ENCODE assay signal across 30 mouse cellular contexts in genomic region chr6:37044796-37045195, GRCm38 (mm10).
"Had no signal": no experiment of that assay in that cellular context is flagged by ENCODE, and none has a peak within 500 bp of the region (broad histone marks: within the 10 kb centered on the region; RNA-seq: fewer than 3 reads in every experiment).

No protein-coding gene starts in this region.

- H3K4me2 ChIP-seq: limb, embryonic 12.5 days; limb, embryonic 13.5 days; limb, embryonic 15.5 days; liver, embryonic 11.5 days; liver, embryonic 12.5 days; liver, embryonic 13.5 days; liver, embryonic 15.5 days; lung, embryonic 14.5 days; lung, embryonic 15.5 days; midbrain, embryonic 11.5 days; midbrain, embryonic 12.5 days; midbrain, embryonic 13.5 days; midbrain, embryonic 15.5 days had no signal

- H3K27ac ChIP-seq: limb, embryonic 10.5 days; limb, embryonic 12.5 days; limb, embryonic 13.5 days; limb, embryonic 15.5 days; liver, embryonic 12.5 days; liver, embryonic 13.5 days; liver, embryonic 14.5 days; liver, embryonic 15.5 days; lung, embryonic 15.5 days; macrophage; midbrain, embryonic 10.5 days; midbrain, embryonic 12.5 days; midbrain, embryonic 13.5 days; midbrain, embryonic 15.5 days had no signal

- DNase-seq: left cerebral cortex, postnatal 4 days; liver; liver, embryonic 13.5 days; liver, postnatal 0 days; lung, adult 18-20 months; lung, adult 2 months; lung, embryonic 14.5 days; lung, postnatal 10 days; lung, postnatal 14 days; lung, postnatal 36 days; lung, postnatal 4 days; midbrain, embryonic 14.5 days had no signal

- ATAC-seq: liver, embryonic 12.5 days; liver, postnatal 0 days; lung, postnatal 0 days; midbrain, embryonic 15.5 days had no signal

- H3K9ac ChIP-seq: limb, embryonic 12.5 days; limb, embryonic 13.5 days; limb, embryonic 15.5 days; liver, embryonic 12.5 days; liver, embryonic 13.5 days; liver, embryonic 14.5 days; liver, embryonic 15.5 days; liver, postnatal 0 days; lung, embryonic 14.5 days; lung, embryonic 15.5 days; midbrain, embryonic 12.5 days; midbrain, embryonic 13.5 days; midbrain, embryonic 15.5 days had no signal

- H3K4me3 ChIP-seq: limb, embryonic 10.5 days; limb, embryonic 12.5 days; limb, embryonic 13.5 days; limb, embryonic 15.5 days; liver, embryonic 12.5 days; liver, embryonic 13.5 days; liver, embryonic 15.5 days; lung, embryonic 15.5 days; megakaryocyte, embryonic 14.5 days; midbrain, embryonic 10.5 days; midbrain, embryonic 12.5 days; midbrain, embryonic 13.5 days; midbrain, embryonic 15.5 days; myocyte had no signal

- H3K9me3 ChIP-seq: limb, embryonic 10.5 days; limb, embryonic 12.5 days; limb, embryonic 13.5 days; limb, embryonic 15.5 days; liver, embryonic 12.5 days; liver, embryonic 13.5 days; liver, embryonic 15.5 days; lung, embryonic 15.5 days; megakaryocyte, embryonic 14.5 days; midbrain, embryonic 10.5 days; midbrain, embryonic 12.5 days; midbrain, embryonic 13.5 days; midbrain, embryonic 15.5 days had no signal

- H3K27me3 ChIP-seq: limb, embryonic 12.5 days; limb, embryonic 13.5 days; limb, embryonic 15.5 days; liver, embryonic 12.5 days; liver, embryonic 13.5 days; liver, embryonic 15.5 days; lung, embryonic 15.5 days; midbrain, embryonic 12.5 days; midbrain, embryonic 13.5 days; midbrain, embryonic 15.5 days had no signal

- H3K36me3 ChIP-seq: limb, embryonic 10.5 days; limb, embryonic 12.5 days; limb, embryonic 13.5 days; limb, embryonic 15.5 days; liver, embryonic 12.5 days; liver, embryonic 13.5 days; liver, embryonic 15.5 days; lung, embryonic 15.5 days; midbrain, embryonic 10.5 days; midbrain, embryonic 12.5 days; midbrain, embryonic 13.5 days; midbrain, embryonic 15.5 days had no signal

- H3K4me1 ChIP-seq: limb, embryonic 10.5 days; limb, embryonic 12.5 days; limb, embryonic 15.5 days; liver, embryonic 12.5 days; liver, embryonic 13.5 days; liver, embryonic 15.5 days; lung, embryonic 15.5 days; midbrain, embryonic 12.5 days; midbrain, embryonic 15.5 days had no signal
